Mouse (Mus musculus): Measurements from ENCODE around the gene Spin2f.
"Not testable (repeated sequence)": the region's sequence is repeated elsewhere in the genome, so short reads cannot be mapped to it uniquely, and the experiment has no call there.

Spin2f gene

DNA sequence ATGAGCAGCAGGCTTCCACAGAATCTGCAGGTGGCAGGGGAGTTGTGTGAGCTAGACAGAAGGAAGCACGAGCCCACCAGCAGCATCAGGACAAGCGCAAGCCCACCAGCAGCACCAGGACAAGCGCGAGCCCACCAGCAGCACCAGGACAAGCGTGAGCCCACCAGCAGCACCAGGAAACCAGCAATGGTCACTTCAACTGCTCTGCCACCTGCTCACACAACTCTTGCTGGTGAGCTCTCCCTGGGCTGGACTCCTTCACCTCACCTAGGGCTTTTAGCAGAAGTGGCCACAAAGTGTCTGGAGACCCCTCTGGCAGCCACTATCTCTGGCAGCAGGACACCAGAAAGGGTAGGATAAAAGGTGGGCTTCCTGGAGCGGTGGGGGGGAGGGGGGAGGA is at the start of gene Spin2f:
TSS of gene Spin2f (plus strand) at position 301 of the 400 bp plus-strand sequence.
- DNase-seq (ENCODE audit: low spot score), result not testable (repeated sequence)

DNA sequence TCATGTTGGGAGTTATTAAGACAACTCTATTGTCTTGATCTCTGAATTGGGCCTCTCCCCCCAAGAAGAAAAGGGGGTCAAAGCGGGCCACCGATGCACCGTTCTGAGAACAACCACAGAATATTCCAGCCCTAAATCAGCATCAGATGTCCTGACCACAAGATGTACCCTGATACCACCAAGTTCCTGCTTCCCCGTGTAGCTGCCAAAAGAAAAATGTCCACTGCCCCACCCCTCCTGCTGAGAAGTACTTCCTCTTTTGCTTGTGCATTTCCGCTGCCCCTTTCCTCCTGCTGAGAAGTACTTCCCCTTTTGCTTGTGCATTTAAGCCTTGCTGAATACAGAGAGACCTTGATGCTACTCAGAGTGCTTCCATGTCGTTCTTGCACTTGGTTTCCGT is 41.6 kb upstream of the Spin2f start:
- not testable (repeated sequence) for DNase-seq (ENCODE audit: low spot score)

DNA sequence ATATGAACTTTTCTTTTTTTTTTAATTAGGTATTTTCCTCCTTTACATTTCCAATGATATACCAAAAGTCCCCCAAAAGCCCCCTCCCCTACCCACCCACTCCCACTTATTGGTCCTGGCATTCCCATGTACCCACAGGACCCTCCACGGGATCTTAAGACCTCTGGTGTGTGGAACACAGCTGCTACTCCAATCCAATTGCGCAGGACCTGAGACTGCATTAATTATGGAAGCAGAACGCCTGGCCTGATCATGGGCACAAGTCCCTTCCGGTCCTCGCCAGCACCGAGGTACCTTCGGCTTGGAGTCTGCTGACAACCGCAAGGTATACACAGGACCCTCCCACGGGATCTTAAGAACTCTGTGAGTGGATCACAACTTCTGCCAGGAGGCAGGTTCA is 30.2 kb upstream of the Spin2f start:
- not testable (repeated sequence) for DNase-seq (ENCODE audit: low spot score)

DNA sequence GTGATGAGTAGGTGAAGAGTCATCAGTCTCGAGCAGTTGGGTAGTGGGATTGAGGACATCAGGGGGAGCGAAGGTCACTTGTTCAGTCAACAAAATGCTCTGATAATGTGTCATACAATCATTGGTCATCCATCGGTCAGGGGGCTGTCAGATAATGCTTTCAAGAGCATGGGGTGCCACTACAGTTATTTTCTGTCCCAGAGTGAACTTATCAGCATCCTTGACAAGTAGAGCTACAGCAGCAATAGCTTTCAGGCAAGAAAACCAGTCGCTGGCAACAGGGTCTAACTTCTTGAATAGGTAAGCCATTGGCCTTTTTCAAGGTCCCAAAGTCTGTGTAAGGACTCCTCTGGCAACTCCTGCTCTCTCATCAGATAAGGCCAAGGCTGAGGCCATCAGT is 18.6 kb upstream of the Spin2f start:
- DNase-seq (ENCODE audit: low spot score), result not testable (repeated sequence)

DNA sequence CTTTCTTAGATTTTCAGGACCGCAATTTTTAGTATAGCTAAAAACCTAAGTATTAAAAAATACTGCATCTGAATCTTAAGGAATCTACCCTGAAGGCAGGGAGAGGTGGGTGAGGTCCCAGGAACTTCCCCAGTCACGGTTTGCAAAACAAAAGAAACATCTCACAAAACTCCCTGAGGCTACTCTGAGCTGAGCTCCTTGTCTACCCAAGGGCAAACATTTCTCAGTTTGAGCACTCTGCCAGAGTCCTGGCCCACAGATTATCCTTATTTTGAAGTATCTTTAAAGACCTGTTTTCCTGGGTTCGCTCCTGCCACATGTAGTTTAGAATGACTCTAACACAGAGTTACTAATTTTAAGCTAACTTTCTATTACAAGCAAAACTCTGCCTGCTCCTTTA is 11.9 kb upstream of the Spin2f start:
- DNase-seq (ENCODE audit: low spot score), result not testable (repeated sequence)
